Mouse (Mus musculus) B cell, adult 67 days (primary cell): Measurements from ENCODE around the gene Klra9. TPM values are rescaled to one million over a fixed set of nuclear protein-coding genes. Genes with fewer than 3 reads are reported as not detected.

Experiments used
- total RNA-seq, 2 experiments: library from RNA; stranded (reverse); gene quantifications; 4 replicates each; pipeline ENCODE4 v1.2.4; 2023

Gene Klra9
- total RNA-seq = not detected

GRCm38 (mm10) chr6:130193012-130193411, at the start of gene Klra9:
Klra9 (minus strand) TSS chr6:130193112.

GRCm38 (mm10) chr6:130233222-130233621, 40.3 kb upstream of the Klra9 start, which contains the start of gene Klra7:
Klra7 (minus strand) TSS chr6:130233322.

GRCm38 (mm10) chr6:130129798-130130197, 63.1 kb downstream of the Klra9 start, which contains the start of gene Klra8:
Klra8 (minus strand) TSS chr6:130129898.

Other genes with a start within 250 kb of the Klra9 start
- gene Klra6, start 166.2 kb downstream of the Klra9 start, total RNA-seq = under 1 TPM in 1 of 2 experiments, not detected in 1; 0.81 TPM
- gene Klra4, start 125.8 kb downstream of the Klra9 start, total RNA-seq = not detected
- under 1 TPM; 0.47 to 0.78 TPM for gene Klra8, start 63.2 kb downstream of the Klra9 start, total RNA-seq
- not detected for gene Klra7, start 40.2 kb upstream of the Klra9 start, total RNA-seq
- gene Klra10, start 88.8 kb upstream of the Klra9 start, total RNA-seq = under 1 TPM; 0.71 to 0.93 TPM
- 1 to 10 TPM in 1 of 2 experiments, under 1 TPM in 1; 0.62 to 1.5 TPM for gene Klra3, start 144.5 kb upstream of the Klra9 start, total RNA-seq
- 1 to 10 TPM; 1.9 to 2.1 TPM for gene Klra1, start 193.8 kb upstream of the Klra9 start, total RNA-seq